Mouse (Mus musculus) lung, embryonic 14.5 days (tissue): ENCODE measurements around the gene Cfap61. TPM values are rescaled to one million over a fixed set of nuclear protein-coding genes. Genes with fewer than 3 reads are reported as not detected.

Experiments
- ATAC-seq: fragments of 200-750 bp; cut with Nextera tagmentation; 2 replicates; pipeline ENCODE4 v1.8.0; 2017; ENCODE audit warnings: mild to moderate bottlenecking, moderate TSS enrichment, moderate library complexity; ENCODE audit not compliant: insufficient read depth
- DNase-seq: peaks from one replicate; pipeline ENCODE4 v3.0.0-alpha.2; 2015
- H3K27ac ChIP-seq: fragments of 300-500 bp; sonication (generic); 2 replicates; pipeline ENCODE4 v1.5.1; 2014; ENCODE audit warnings: low read depth, mild to moderate bottlenecking, moderate library complexity
- H3K27me3 ChIP-seq: fragments of 300-500 bp; sonication (generic); 2 replicates; pipeline ENCODE4 v1.6.1; 2014; ENCODE audit warnings: low read length, control low read depth; ENCODE audit not compliant: insufficient read depth
- H3K36me3 ChIP-seq: fragments of 300-500 bp; sonication (generic); 2 replicates; pipeline ENCODE4 v1.6.1; 2014; ENCODE audit warnings: control low read depth; ENCODE audit not compliant: insufficient read depth
- H3K4me1 ChIP-seq: fragments of 300-500 bp; sonication (generic); 2 replicates; pipeline ENCODE4 v1.6.1; 2014; ENCODE audit warnings: antibody characterized with exemption, control low read depth; ENCODE audit not compliant: insufficient read depth
- H3K4me2 ChIP-seq: fragments of 300-500 bp; sonication (generic); 2 replicates; pipeline ENCODE4 v1.6.1; 2014; ENCODE audit warnings: mild to moderate bottlenecking
- H3K4me3 ChIP-seq: fragments of 300-500 bp; sonication (generic); 2 replicates; pipeline ENCODE4 v1.5.1; 2014; ENCODE audit warnings: low read depth, low read length
- H3K9ac ChIP-seq: fragments of 300-500 bp; sonication (generic); 2 replicates; pipeline ENCODE4 v1.6.1; 2014
- H3K9me3 ChIP-seq: fragments of 300-500 bp; sonication (generic); 2 replicates; pipeline ENCODE4 v1.6.1; 2016; ENCODE audit warnings: low read depth, low read length, control low read depth
- CTCF ChIP-seq: IDR thresholded peaks from 2 replicates; pipeline ENCODE4 v1.5.1; 2016; ENCODE audit warnings: antibody characterized with exemption, low read depth
- WGBS: fragments of 180-500 bp; shearing (Covaris S2); extraction: QIAGEN DNeasy Blood & Tissue Kit; methylation state at CpG from one replicate; pipeline ENCODE4 v1.1.7; 2014; 5-methylcytosine and 5-hydroxymethylcytosine counted together
- polyA plus RNA-seq: library from polyadenylated mRNA; unstranded; fragments of >200 nt; fragmentation: Nextera tagmentation; extraction: Ambion mirVana; gene quantifications from 2 replicates; pipeline ENCODE4 v1.2.1, GENCODE M21; 2014

The Cfap61 gene
- polyA plus RNA-seq, 1 experiment from 2014 or later: not detected

DNA sequence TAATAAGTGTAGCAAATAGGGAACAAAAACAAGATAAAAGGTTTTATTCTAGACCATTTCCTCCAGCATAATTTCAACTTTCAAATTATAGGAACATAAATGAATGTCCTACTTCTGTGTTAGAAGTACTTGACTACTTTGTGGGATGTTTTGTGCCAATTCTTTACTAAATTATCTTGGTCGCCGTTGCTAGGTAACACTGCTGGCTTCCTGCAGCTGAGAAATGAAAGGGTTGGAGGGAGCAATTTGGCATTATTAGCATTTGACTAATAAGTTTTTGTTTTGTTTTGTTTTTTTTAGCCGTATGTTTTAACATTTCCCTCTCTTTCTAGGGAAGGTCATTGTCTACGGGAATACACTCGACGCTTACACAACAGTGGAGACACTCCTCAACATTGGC, 194.0 kb downstream of the Cfap61 start:
- Histone ChIP-seq H3K36me3 (no peaks in the 10 kb centered on the region), H3K9me3 (no peaks in the 10 kb centered on the region), H3K4me3 (no peak overlapping the region), H3K4me2 (no peak overlapping the region), H3K27ac (no peak overlapping the region), H3K4me1 (no peaks in the 10 kb centered on the region), H3K27me3 (no peaks in the 10 kb centered on the region), H3K9ac (no peak overlapping the region)
- TF ChIP-seq CTCF: no peak
- no peak for ATAC-seq
- DNase-seq: no peak
- WGBS: 85% methylated on average over 6 of the region's 6 CpGs

- TF ChIP-seq CTCF: no peak
- DNase-seq (no peak), ATAC-seq (no peak)
- no peak overlapping the region for H3K4me2 ChIP-seq
- no peak overlapping the region for H3K27ac ChIP-seq
- no peak overlapping the region for H3K9ac ChIP-seq
- 90% methylated on average over 3 of the region's 3 CpGs for WGBS
- no peak overlapping the region for H3K4me3 ChIP-seq
- H3K27me3 ChIP-seq: no peaks in the 10 kb centered on the region
- H3K9me3 ChIP-seq: no peaks in the 10 kb centered on the region
- H3K36me3 ChIP-seq: no peaks in the 10 kb centered on the region
- H3K4me1 ChIP-seq: no peaks in the 10 kb centered on the region
Measured at GRCm38 (mm10) chr2:146130514-146130913, 195.9 kb downstream of the Cfap61 start.

- Histone ChIP-seq H3K9me3 (no peaks in the 10 kb centered on the region), H3K9ac (no peak overlapping the region), H3K4me1 (no peaks in the 10 kb centered on the region), H3K36me3 (no peaks in the 10 kb centered on the region), H3K27ac (no peak overlapping the region), H3K27me3 (no peaks in the 10 kb centered on the region), H3K4me3 (no peak overlapping the region), H3K4me2 (no peak overlapping the region)
- no peak for TF ChIP-seq CTCF
- WGBS: 82% methylated on average over 6 of the region's 6 CpGs
- no peak for DNase-seq
- ATAC-seq: no peak
Measured at GRCm38 (mm10) chr2:146134275-146134674, 199.7 kb downstream of the Cfap61 start.

DNA sequence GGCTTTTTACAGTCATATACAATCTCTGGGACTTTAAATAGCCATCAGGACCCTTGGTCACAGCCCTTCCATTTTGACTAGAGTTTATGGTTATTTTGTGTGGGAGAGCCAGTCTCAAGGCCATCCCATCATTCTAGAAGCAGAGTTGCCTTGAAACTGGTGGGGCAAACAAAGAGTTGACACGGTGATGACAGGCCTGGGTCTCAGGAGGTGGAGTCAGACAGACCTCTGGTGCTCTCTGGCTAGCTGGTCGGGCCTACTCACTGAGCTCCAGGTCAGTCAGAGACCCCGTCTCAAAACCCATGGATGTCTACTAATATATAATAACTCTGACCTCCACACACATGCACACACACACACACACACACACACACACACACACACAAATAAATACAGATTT, 206.1 kb downstream of the Cfap61 start:
- Histone ChIP-seq H3K27ac (no peak overlapping the region), H3K4me1 (no peaks in the 10 kb centered on the region), H3K4me3 (no peak overlapping the region), H3K27me3 (no peaks in the 10 kb centered on the region), H3K4me2 (no peak overlapping the region), H3K9ac (no peak overlapping the region), H3K36me3 (no peaks in the 10 kb centered on the region), H3K9me3 (no peaks in the 10 kb centered on the region)
- no peak for TF ChIP-seq CTCF
- WGBS: 61% methylated on average over 3 of the region's 3 CpGs
- ATAC-seq: no peak
- no peak for DNase-seq

- no peak overlapping the region for H3K27ac ChIP-seq
- no peak overlapping the region for H3K9ac ChIP-seq
- H3K4me3 ChIP-seq: no peak overlapping the region
- WGBS: 77% methylated on average over 4 of the region's 4 CpGs
- no peak overlapping the region for H3K4me2 ChIP-seq
- no peaks in the 10 kb centered on the region for H3K9me3 ChIP-seq
- no peak for TF ChIP-seq CTCF
- ATAC-seq: no peak
- H3K4me1 ChIP-seq: no peaks in the 10 kb centered on the region
- no peaks in the 10 kb centered on the region for H3K36me3 ChIP-seq
- no peak for DNase-seq
- no peaks in the 10 kb centered on the region for H3K27me3 ChIP-seq
Measured at GRCm38 (mm10) chr2:146147306-146147705, 212.7 kb downstream of the Cfap61 start.

GRCm38 (mm10) chr2:146147801-146148200, 213.2 kb downstream of the Cfap61 start:
- DNase-seq (no peak), ATAC-seq (no peak)
- Histone ChIP-seq H3K36me3 (no peaks in the 10 kb centered on the region), H3K4me3 (no peak overlapping the region), H3K9me3 (no peaks in the 10 kb centered on the region), H3K27ac (no peak overlapping the region), H3K4me1 (no peaks in the 10 kb centered on the region), H3K9ac (no peak overlapping the region), H3K27me3 (no peaks in the 10 kb centered on the region), H3K4me2 (no peak overlapping the region)
- WGBS: 88% methylated on average over 5 of the region's 5 CpGs
- no peak for TF ChIP-seq CTCF

GRCm38 (mm10) chr2:146149206-146149974, 214.8 kb downstream of the Cfap61 start:
- H3K4me2 ChIP-seq: no peak overlapping the region
- H3K36me3 ChIP-seq: no peaks in the 10 kb centered on the region
- no peak for TF ChIP-seq CTCF
- H3K4me3 ChIP-seq: no peak overlapping the region
- no peaks in the 10 kb centered on the region for H3K9me3 ChIP-seq
- H3K4me1 ChIP-seq: no peaks in the 10 kb centered on the region
- H3K9ac ChIP-seq: no peak overlapping the region
- no peak for DNase-seq
- ATAC-seq: no peak
- WGBS: 84% methylated on average over 15 of the region's 15 CpGs
- H3K27ac ChIP-seq: no peak overlapping the region
- no peaks in the 10 kb centered on the region for H3K27me3 ChIP-seq
